Mouse (Mus musculus): ENCODE data around the gene Sgk1. TPM values are rescaled to one million over a fixed set of nuclear protein-coding genes. Genes with fewer than 3 reads are reported as not detected.

Gene Sgk1
- total and polyA plus RNA-seq, 3 experiments, result 0.76 to 16.0 (median 4.3) TPM

GRCm38 (mm10) chr10:21899397-21899796 lies 17.4 kb downstream of the Sgk1 start:
- in situ Hi-C loops (cut with MboI; ENCODE audit: low pct_ligation_motif_present, low pct_unique_long_range_greater_than_20kb, low sequenced_read_pairs), result no loop called here
- TF ChIP-seq GABPA (IDR thresholded peaks at IDR 0.05; ENCODE audit: insufficient replicate concordance, low read depth, low read length) (no peak), USF2 (conservative IDR thresholded peaks at IDR 0.05; ENCODE audit: low read depth, low read length) (no peak), CTCF (conservative IDR thresholded peaks at IDR 0.05 in 1 of 2, IDR thresholded peaks at IDR 0.05 in 1 of 2; ENCODE audit: low read depth in 2 of 2, low read length in 2 of 2) (no peak), USF1 (IDR thresholded peaks at IDR 0.05; ENCODE audit: low read depth, low read length) (no peak), NRF1 (IDR thresholded peaks at IDR 0.05; ENCODE audit: low read depth, low read length) (no peak), JUN (IDR thresholded peaks at IDR 0.05; ENCODE audit: insufficient read depth, low read depth, low read length) (no peak), MYC (IDR thresholded peaks at IDR 0.05; ENCODE audit: low read depth, low read length) (no peak), NELFE (IDR thresholded peaks at IDR 0.05; ENCODE audit: low read depth, low read length) (no peak), POLR2A (IDR thresholded peaks at IDR 0.05; ENCODE audit: low read depth, low read length) (no peak), MAZ (IDR thresholded peaks at IDR 0.05; ENCODE audit: low read depth, low read length) (no peak), ZC3H11A (IDR thresholded peaks at IDR 0.05; ENCODE audit: low read depth, low read length) (no peak), SIN3A (IDR thresholded peaks at IDR 0.05; ENCODE audit: low read length) (no peak), MXI1 (IDR thresholded peaks at IDR 0.05; ENCODE audit: low read depth, low read length) (no peak), TCF12 (IDR thresholded peaks at IDR 0.05; ENCODE audit: low read depth, low read length) (no peak), CHD1 (IDR thresholded peaks at IDR 0.05; ENCODE audit: low read depth, low read length) (no peak), MAFK (IDR thresholded peaks at IDR 0.05; ENCODE audit: insufficient replicate concordance, low read length) (no peak), EP300 (IDR thresholded peaks at IDR 0.05; ENCODE audit: low read length) (no peak), ZKSCAN1 (IDR thresholded peaks at IDR 0.05; ENCODE audit: borderline replicate concordance, low read depth, low read length) (no peak), BHLHE40 (IDR thresholded peaks at IDR 0.05; ENCODE audit: low read depth, low read length) (no peak)
- dilution Hi-C loops (cut with MboI; ENCODE audit: extremely low pct_ligation_motif_present, extremely low pct_unique_long_range_greater_than_20kb, low sequenced_read_pairs), result no loop called here

GRCm38 (mm10) chr10:21902152-21903140 lies 20.5 kb downstream of the Sgk1 start:
- no peak overlapping the region for H3K9ac ChIP-seq (ENCODE audit: insufficient read depth, low read depth)
- no peak for DNase-seq (ENCODE audit: extremely low read depth)
- H3K4me2 ChIP-seq (ENCODE audit: insufficient read depth, low read depth, poor library complexity, severe bottlenecking), result peak overlapping the region; percentile 16; the same call in 1 of the 2 replicates
- no peaks in the 10 kb centered on the region for H3K9me3 ChIP-seq (replicated peaks; ENCODE audit: low read length)
- in situ Hi-C loops (cut with MboI; ENCODE audit: low pct_ligation_motif_present, low pct_unique_long_range_greater_than_20kb, low sequenced_read_pairs), result no loop called here
- dilution Hi-C loops (cut with MboI; ENCODE audit: extremely low pct_ligation_motif_present, extremely low pct_unique_long_range_greater_than_20kb, low sequenced_read_pairs), result no loop called here
- TF ChIP-seq CHD1 (IDR thresholded peaks at IDR 0.05; ENCODE audit: low read depth, low read length), result no peak
- no peak for TF ChIP-seq TCF12 (IDR thresholded peaks at IDR 0.05; ENCODE audit: low read depth, low read length)
- no peak for TF ChIP-seq UBTF (IDR thresholded peaks at IDR 0.05; ENCODE audit: low read depth, low read length)
- no peak overlapping the region for H3K4me3 ChIP-seq (replicated peaks in 1 of 3; ENCODE audit: low read depth in 2 of 3, low read length in 2 of 3, poor library complexity in 1 of 3)
- H3K4me1 ChIP-seq (ENCODE audit: control insufficient read depth in 1 of 2, insufficient read depth in 2 of 2), result peaks cover 0 to 18% of the 10 kb centered on the region in 2 experiments; a peak in 2 of 4 replicates
- no peak overlapping the region for H3K27ac ChIP-seq (ENCODE audit: insufficient read depth, low read depth)
- no peaks in the 10 kb centered on the region for H3K79me2 ChIP-seq (replicated peaks; ENCODE audit: control insufficient read depth, extremely low read depth, insufficient read depth, poor library complexity, severe bottlenecking)
- H3K36me3 ChIP-seq (replicated peaks in 1 of 2; ENCODE audit: control insufficient read depth in 1 of 2, insufficient read depth in 1 of 2, low read length in 1 of 2), result no peaks in the 10 kb centered on the region
- H3K27me3 ChIP-seq (replicated peaks), result no peaks in the 10 kb centered on the region

More at GRCm38 (mm10) chr10:21899397-21899796, 17.4 kb downstream of the Sgk1 start:
- no peak overlapping the region for H3K9ac ChIP-seq (ENCODE audit: insufficient read depth, low read depth)
- no peaks in the 10 kb centered on the region for H3K79me2 ChIP-seq (replicated peaks; ENCODE audit: control insufficient read depth, extremely low read depth, insufficient read depth, poor library complexity, severe bottlenecking)
- H3K36me3 ChIP-seq (replicated peaks in 1 of 2; ENCODE audit: control insufficient read depth in 1 of 2, insufficient read depth in 1 of 2, low read length in 1 of 2), result no peaks in the 10 kb centered on the region
- no peak overlapping the region for H3K4me3 ChIP-seq (replicated peaks in 1 of 3; ENCODE audit: low read depth in 2 of 3, low read length in 2 of 3, poor library complexity in 1 of 3)
- H3K27ac ChIP-seq (ENCODE audit: insufficient read depth, low read depth), result no peak overlapping the region
- DNase-seq (ENCODE audit: extremely low read depth), result no peak
- H3K27me3 ChIP-seq (replicated peaks), result no peaks in the 10 kb centered on the region
- H3K9me3 ChIP-seq (replicated peaks; ENCODE audit: low read length), result no peaks in the 10 kb centered on the region
- peaks cover 0 to 10% of the 10 kb centered on the region in 2 experiments; a peak in 2 of 4 replicates for H3K4me1 ChIP-seq (ENCODE audit: control insufficient read depth in 1 of 2, insufficient read depth in 2 of 2)
- no peak overlapping the region for H3K4me2 ChIP-seq (ENCODE audit: insufficient read depth, low read depth, poor library complexity, severe bottlenecking)

All from CH12.LX (cell line).